Mouse (Mus musculus): Measurements from ENCODE around the gene Rwdd1. TPM values are rescaled to one million over a fixed set of nuclear protein-coding genes. Genes with fewer than 3 reads are reported as not detected.
A peak's percentile ranks its signal among the peaks of the same experiment; 100 is the strongest.

The Rwdd1 gene
- total and polyA plus RNA-seq, 3 experiments = 186 to 293 (median 235) TPM

- DNase-seq (ENCODE audit: extremely low read depth) = no peak
- no peak overlapping the region for H3K4me3 ChIP-seq (replicated peaks in 1 of 3; ENCODE audit: low read depth in 2 of 3, low read length in 2 of 3, poor library complexity in 1 of 3)
- dilution Hi-C loops (cut with MboI; ENCODE audit: extremely low pct_ligation_motif_present, extremely low pct_unique_long_range_greater_than_20kb, low sequenced_read_pairs) = no loop called here
- H3K9ac ChIP-seq (ENCODE audit: insufficient read depth, low read depth) = no peak overlapping the region
- in situ Hi-C loops (cut with MboI; ENCODE audit: low pct_ligation_motif_present, low pct_unique_long_range_greater_than_20kb, low sequenced_read_pairs) = no loop called here
- H3K4me2 ChIP-seq (ENCODE audit: insufficient read depth, low read depth, poor library complexity, severe bottlenecking) = no peak overlapping the region
- H3K9me3 ChIP-seq (replicated peaks; ENCODE audit: low read length) = no peaks in the 10 kb centered on the region
- H3K27ac ChIP-seq (ENCODE audit: insufficient read depth, low read depth) = no peak overlapping the region
- H3K27me3 ChIP-seq (replicated peaks) = no peaks in the 10 kb centered on the region
- H3K4me1 ChIP-seq (ENCODE audit: control insufficient read depth in 1 of 2, insufficient read depth in 2 of 2) = peaks cover 0 to 10% of the 10 kb centered on the region in 2 experiments; a peak in 2 of 4 replicates
- no peaks in the 10 kb centered on the region for H3K36me3 ChIP-seq (replicated peaks in 1 of 2; ENCODE audit: control insufficient read depth in 1 of 2, insufficient read depth in 1 of 2, low read length in 1 of 2)
- no peak for TF ChIP-seq BHLHE40 (IDR thresholded peaks at IDR 0.05; ENCODE audit: low read depth, low read length)
- TF ChIP-seq PAX5 (IDR thresholded peaks at IDR 0.05; ENCODE audit: low read length) = no peak
- TF ChIP-seq EP300 (IDR thresholded peaks at IDR 0.05; ENCODE audit: low read length) = no peak
- TF ChIP-seq UBTF (IDR thresholded peaks at IDR 0.05; ENCODE audit: low read depth, low read length) = no peak
- TF ChIP-seq TCF12 (IDR thresholded peaks at IDR 0.05; ENCODE audit: low read depth, low read length) = no peak
- TF ChIP-seq MAFK (IDR thresholded peaks at IDR 0.05; ENCODE audit: insufficient replicate concordance, low read length) = no peak
- no peak for TF ChIP-seq MYC (IDR thresholded peaks at IDR 0.05; ENCODE audit: low read depth, low read length)
- TF ChIP-seq SIN3A (IDR thresholded peaks at IDR 0.05; ENCODE audit: low read length) = no peak
- TF ChIP-seq E2F4 (IDR thresholded peaks at IDR 0.05; ENCODE audit: insufficient replicate concordance, low read depth, low read length) = no peak
- H3K79me2 ChIP-seq (replicated peaks; ENCODE audit: control insufficient read depth, extremely low read depth, insufficient read depth, poor library complexity, severe bottlenecking) = no peaks in the 10 kb centered on the region
Measured at GRCm38 (mm10) chr10:34030322-34030721, 10.9 kb upstream of the Rwdd1 start.

GRCm38 (mm10) chr10:34018746-34019301 is 600 bp downstream of the Rwdd1 start:
- H3K27ac ChIP-seq (ENCODE audit: insufficient read depth, low read depth) = peak overlapping the region; percentile 68; the same call in 1 of the 2 replicates
- H3K4me3 ChIP-seq (replicated peaks in 1 of 3; ENCODE audit: low read depth in 2 of 3, low read length in 2 of 3, poor library complexity in 1 of 3) = peak overlapping the region; percentile 72 to 90 (median 89)
- DNase-seq (ENCODE audit: extremely low read depth) = peak; percentile 29
- peaks cover 41% of the 10 kb centered on the region for H3K79me2 ChIP-seq (replicated peaks; ENCODE audit: control insufficient read depth, extremely low read depth, insufficient read depth, poor library complexity, severe bottlenecking)
- H3K4me2 ChIP-seq (ENCODE audit: insufficient read depth, low read depth, poor library complexity, severe bottlenecking) = peak overlapping the region; percentile 97
- H3K27me3 ChIP-seq (replicated peaks) = no peaks in the 10 kb centered on the region
- H3K9me3 ChIP-seq (replicated peaks; ENCODE audit: low read length) = no peaks in the 10 kb centered on the region
- TF ChIP-seq ELF1 (IDR thresholded peaks at IDR 0.05; ENCODE audit: low read depth, low read length) (no peak), IRF4 (IDR thresholded peaks at IDR 0.05; ENCODE audit: low read depth, low read length) (no peak), MAZ (IDR thresholded peaks at IDR 0.05; ENCODE audit: low read depth, low read length) (0 out of 2 replicates have a peak, but pooled peaks have one; percentile 50), SIN3A (IDR thresholded peaks at IDR 0.05; ENCODE audit: low read length) (peak; percentile 56; the same call in 1 of the 2 replicates), RAD21 (IDR thresholded peaks at IDR 0.05; ENCODE audit: low read depth, low read length) (no peak), CHD2 (IDR thresholded peaks at IDR 0.05; ENCODE audit: low read length) (0 out of 2 replicates have a peak, but pooled peaks have one; percentile 26), ZMIZ1 (IDR thresholded peaks at IDR 0.05; ENCODE audit: low read depth, low read length) (0 out of 2 replicates have a peak, but pooled peaks have one; percentile 14), ETS1 (conservative IDR thresholded peaks at IDR 0.05; ENCODE audit: low read depth, low read length) (no peak)
- H3K4me1 ChIP-seq (ENCODE audit: control insufficient read depth in 1 of 2, insufficient read depth in 2 of 2) = peaks cover 8 to 40% of the 10 kb centered on the region in 2 experiments
- in situ Hi-C loops (cut with MboI; ENCODE audit: low pct_ligation_motif_present, low pct_unique_long_range_greater_than_20kb, low sequenced_read_pairs) (no loop called here), dilution Hi-C loops (cut with MboI; ENCODE audit: extremely low pct_ligation_motif_present, extremely low pct_unique_long_range_greater_than_20kb, low sequenced_read_pairs) (no loop called here)
- H3K36me3 ChIP-seq (replicated peaks in 1 of 2; ENCODE audit: control insufficient read depth in 1 of 2, insufficient read depth in 1 of 2, low read length in 1 of 2) = peaks cover 7 to 21% of the 10 kb centered on the region in 2 experiments
- H3K9ac ChIP-seq (ENCODE audit: insufficient read depth, low read depth) = peak overlapping the region; percentile 82
